Mouse (Mus musculus) bone marrow macrophage, adult 2 months (primary cell): ENCODE data around the gene Ttpal.

Experiments used
- CTCF ChIP-seq: IDR thresholded peaks from 2 replicates; pipeline ENCODE4 v1.5.1; 2012; ENCODE audit warnings: low read depth, mild to moderate bottlenecking, low read length, moderate library complexity
- POLR2A ChIP-seq: IDR thresholded peaks from 2 replicates; pipeline ENCODE4 v1.6.1; 2012; ENCODE audit warnings: mild to moderate bottlenecking, low read depth, low read length, borderline replicate concordance

- TF ChIP-seq CTCF (no peak), POLR2A (no peak)
Observed at GRCm38 (mm10) chr2:163657486-163657885, 55.4 kb downstream of the Ttpal start.
